Mouse (Mus musculus): ENCODE data around the gene Peli2. TPM values are rescaled to one million over a fixed set of nuclear protein-coding genes. Genes with fewer than 3 reads are reported as not detected.

Gene Peli2
- polyA plus RNA-seq, 1 experiment from 2014 or later, result 5.2 TPM

DNA sequence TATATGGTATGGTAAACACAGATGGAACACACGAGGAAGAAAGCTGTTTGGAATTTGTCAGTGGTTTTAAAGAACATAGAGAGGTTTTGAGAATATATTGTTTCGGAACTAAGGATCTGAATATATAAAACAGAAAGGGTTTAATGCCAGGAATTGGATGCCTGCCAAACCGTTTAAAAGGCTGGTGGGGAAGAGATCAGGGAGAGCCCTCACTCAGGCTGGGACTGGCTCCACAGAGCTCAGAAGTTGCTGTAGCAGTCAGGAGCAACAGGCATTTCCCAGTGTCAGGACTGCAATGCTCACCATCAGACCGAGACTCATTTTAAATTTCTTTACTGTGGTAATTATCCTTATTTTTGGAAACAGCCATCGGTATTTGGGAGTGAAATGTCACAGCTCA lies 76.2 kb downstream of the Peli2 start:
- H3K4me3 ChIP-seq, result no peak overlapping the region
- ATAC-seq (ENCODE audit: insufficient number of reproducible peaks, insufficient read depth, low FRiP score, low TSS enrichment, low read depth), result no peak
- no peaks in the 10 kb centered on the region for H3K36me3 ChIP-seq
- peaks cover 35% of the 10 kb centered on the region for H3K4me1 ChIP-seq
- 11% methylated on average over 5 of the region's 5 CpGs for WGBS
- H3K9ac ChIP-seq, result no peak overlapping the region
- H3K27ac ChIP-seq, result no peak overlapping the region; the same call in 1 of the 2 replicates
- no peak overlapping the region for H3K4me2 ChIP-seq
- no peaks in the 10 kb centered on the region for H3K9me3 ChIP-seq
- peaks cover 9% of the 10 kb centered on the region; the same call in 1 of the 2 replicates for H3K27me3 ChIP-seq

DNA sequence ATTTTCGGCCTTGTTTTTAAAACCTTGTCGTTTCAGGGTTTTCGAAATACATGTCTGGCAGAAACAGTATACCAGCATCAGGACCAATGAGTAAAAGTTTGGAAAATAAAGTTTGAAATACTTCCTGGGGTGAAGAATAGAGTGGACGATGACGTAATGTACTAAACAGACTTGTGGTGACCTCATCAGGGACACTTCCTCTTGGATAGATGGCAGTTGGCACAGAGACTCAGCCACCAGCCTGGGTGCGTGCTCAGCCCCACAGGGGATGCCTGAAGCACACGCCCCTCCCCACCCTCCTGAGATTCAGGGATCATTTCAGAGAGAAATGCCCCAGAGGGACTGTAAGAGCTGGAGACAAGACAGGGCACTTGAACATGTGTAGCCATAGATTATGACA lies 76.7 kb downstream of the Peli2 start:
- H3K36me3 ChIP-seq, result no peaks in the 10 kb centered on the region
- ATAC-seq (ENCODE audit: insufficient number of reproducible peaks, insufficient read depth, low FRiP score, low TSS enrichment, low read depth), result no peak
- peaks cover 9% of the 10 kb centered on the region; the same call in 1 of the 2 replicates for H3K27me3 ChIP-seq
- H3K4me1 ChIP-seq, result peaks cover 39% of the 10 kb centered on the region
- no peak overlapping the region; the same call in 1 of the 2 replicates for H3K27ac ChIP-seq
- 73% methylated on average over 7 of the region's 7 CpGs for WGBS
- H3K4me3 ChIP-seq, result no peak overlapping the region
- no peak overlapping the region for H3K9ac ChIP-seq
- no peaks in the 10 kb centered on the region for H3K9me3 ChIP-seq
- no peak overlapping the region for H3K4me2 ChIP-seq

DNA sequence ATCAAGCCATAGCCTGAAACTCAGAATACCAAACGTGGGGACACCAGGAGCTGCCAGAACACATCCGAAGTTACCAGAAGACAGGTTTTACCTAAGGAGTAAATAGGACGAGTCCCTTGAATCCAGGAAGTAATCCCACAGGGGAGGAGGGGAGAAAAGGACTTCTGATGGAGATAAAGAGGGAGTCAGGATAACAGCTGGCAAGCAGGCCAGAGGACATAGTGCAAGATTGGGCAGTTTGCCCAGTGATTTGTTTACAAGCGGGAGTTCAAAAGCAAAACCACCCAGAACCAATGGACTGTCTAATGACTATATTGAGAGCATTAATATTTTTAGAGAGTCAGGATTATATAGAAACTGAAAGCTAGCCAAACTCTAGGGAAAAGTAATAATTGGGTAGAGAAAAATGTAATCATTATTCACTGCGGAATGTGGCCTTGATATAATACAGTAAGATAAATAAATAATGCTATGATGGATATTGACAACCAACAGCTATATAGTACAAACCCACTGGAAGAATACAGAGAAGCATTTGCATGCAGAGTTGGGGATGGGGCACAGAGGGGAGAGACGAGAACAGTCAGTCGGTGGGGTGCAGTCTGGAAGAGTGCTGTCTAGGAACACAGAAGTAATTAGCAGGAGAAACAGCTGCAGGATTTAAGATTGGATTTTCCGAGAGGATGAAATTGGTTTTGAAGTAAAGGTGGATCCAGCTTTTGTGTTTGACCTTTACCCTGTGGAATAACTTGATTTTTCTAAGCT lies 77.7 kb downstream of the Peli2 start:
- WGBS, result 57% methylated on average over 8 of the region's 8 CpGs

DNA sequence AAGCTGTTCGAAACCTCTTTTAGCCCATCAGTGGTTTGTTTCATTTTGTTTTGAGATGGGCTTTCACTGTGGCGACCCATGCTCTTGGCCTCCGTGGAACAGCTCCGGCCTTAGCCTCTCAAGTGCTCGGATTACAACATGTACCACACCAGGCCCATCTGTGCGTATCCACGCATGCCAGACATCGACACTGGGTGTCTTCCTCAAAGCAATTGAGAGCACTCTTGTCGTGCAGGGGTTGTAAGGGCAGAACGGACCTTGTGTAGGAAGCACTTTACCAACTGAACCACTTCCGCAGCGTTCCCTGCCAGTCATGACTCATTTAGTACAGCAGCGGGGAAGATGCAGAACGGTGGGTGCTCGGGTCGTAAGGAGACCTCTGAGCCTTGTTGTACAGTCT lies 78.3 kb downstream of the Peli2 start:
- Histone ChIP-seq H3K27ac (no peak overlapping the region), H3K4me1 (peaks cover 42% of the 10 kb centered on the region), H3K36me3 (no peaks in the 10 kb centered on the region), H3K9me3 (no peaks in the 10 kb centered on the region), H3K4me3 (no peak overlapping the region), H3K27me3 (peaks cover 9% of the 10 kb centered on the region; the same call in 1 of the 2 replicates), H3K4me2 (no peak overlapping the region), H3K9ac (no peak overlapping the region)
- no peak for ATAC-seq (ENCODE audit: insufficient number of reproducible peaks, insufficient read depth, low FRiP score, low TSS enrichment, low read depth)
- WGBS, result 54% methylated on average over 16 of the region's 16 CpGs

More for the DNA sequence above, 77.7 kb downstream of the Peli2 start:
- no peak for ATAC-seq (ENCODE audit: insufficient number of reproducible peaks, insufficient read depth, low FRiP score, low TSS enrichment, low read depth)
- Histone ChIP-seq H3K27ac (no peak overlapping the region), H3K4me1 (peaks cover 45% of the 10 kb centered on the region), H3K9me3 (no peaks in the 10 kb centered on the region), H3K27me3 (peaks cover 9% of the 10 kb centered on the region; the same call in 1 of the 2 replicates), H3K4me3 (no peak overlapping the region), H3K9ac (no peak overlapping the region), H3K36me3 (no peaks in the 10 kb centered on the region), H3K4me2 (no peak overlapping the region)

DNA sequence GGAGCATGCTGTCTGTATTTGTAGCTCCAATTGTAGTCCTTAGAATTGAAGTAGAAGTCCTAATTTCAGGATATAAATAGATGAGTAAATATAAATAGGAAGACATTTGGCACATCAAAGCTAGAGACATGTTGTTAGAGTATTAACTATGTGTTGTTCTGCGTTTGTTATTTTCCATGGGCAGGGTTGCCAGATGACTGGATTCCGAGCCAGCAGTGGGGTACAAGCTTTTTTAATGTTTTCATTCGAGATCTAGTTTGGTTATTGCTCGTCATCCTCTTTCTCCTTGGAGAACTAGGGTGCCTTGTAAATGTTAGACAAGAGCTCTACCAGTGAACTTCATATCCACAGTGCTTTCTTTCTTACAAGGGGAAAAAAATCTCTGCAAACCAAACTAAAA lies 78.9 kb downstream of the Peli2 start:
- H3K4me1 ChIP-seq, result peaks cover 42% of the 10 kb centered on the region
- no peak overlapping the region for H3K4me2 ChIP-seq
- ATAC-seq (ENCODE audit: insufficient number of reproducible peaks, insufficient read depth, low FRiP score, low TSS enrichment, low read depth), result no peak
- H3K27me3 ChIP-seq, result peaks cover 9% of the 10 kb centered on the region; the same call in 1 of the 2 replicates
- no peaks in the 10 kb centered on the region for H3K36me3 ChIP-seq
- no peaks in the 10 kb centered on the region for H3K9me3 ChIP-seq
- 72% methylated on average over 4 of the region's 4 CpGs for WGBS
- no peak overlapping the region for H3K4me3 ChIP-seq
- no peak overlapping the region for H3K27ac ChIP-seq
- no peak overlapping the region for H3K9ac ChIP-seq

DNA sequence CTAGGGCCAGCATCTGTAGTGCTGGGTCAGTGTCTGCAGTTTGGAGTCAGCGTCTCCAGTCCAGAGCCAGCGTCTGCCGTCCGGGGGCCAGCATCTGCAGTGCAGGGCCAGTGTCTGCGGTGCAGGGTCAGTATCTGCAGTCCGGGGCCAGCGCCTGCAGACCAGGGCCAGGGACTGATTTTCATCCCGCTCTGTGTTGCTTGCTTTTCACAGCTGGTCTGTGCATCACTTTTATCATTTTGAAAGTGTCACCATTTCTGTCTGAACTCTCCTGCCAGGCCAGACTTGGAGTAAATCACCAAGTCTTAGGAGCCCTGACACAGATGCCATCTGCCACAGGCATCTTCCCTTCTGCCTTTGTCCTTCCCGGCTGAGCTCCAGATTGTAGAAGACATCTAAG lies 79.7 kb downstream of the Peli2 start:
- Histone ChIP-seq H3K4me2 (no peak overlapping the region), H3K4me3 (no peak overlapping the region), H3K4me1 (peaks cover 48% of the 10 kb centered on the region), H3K27ac (no peak overlapping the region), H3K27me3 (peaks cover 12% of the 10 kb centered on the region; the same call in 1 of the 2 replicates), H3K9me3 (no peaks in the 10 kb centered on the region), H3K36me3 (no peaks in the 10 kb centered on the region), H3K9ac (no peak overlapping the region)
- no peak for ATAC-seq (ENCODE audit: insufficient number of reproducible peaks, insufficient read depth, low FRiP score, low TSS enrichment, low read depth)
- WGBS, result 85% methylated on average over 9 of the region's 9 CpGs

DNA sequence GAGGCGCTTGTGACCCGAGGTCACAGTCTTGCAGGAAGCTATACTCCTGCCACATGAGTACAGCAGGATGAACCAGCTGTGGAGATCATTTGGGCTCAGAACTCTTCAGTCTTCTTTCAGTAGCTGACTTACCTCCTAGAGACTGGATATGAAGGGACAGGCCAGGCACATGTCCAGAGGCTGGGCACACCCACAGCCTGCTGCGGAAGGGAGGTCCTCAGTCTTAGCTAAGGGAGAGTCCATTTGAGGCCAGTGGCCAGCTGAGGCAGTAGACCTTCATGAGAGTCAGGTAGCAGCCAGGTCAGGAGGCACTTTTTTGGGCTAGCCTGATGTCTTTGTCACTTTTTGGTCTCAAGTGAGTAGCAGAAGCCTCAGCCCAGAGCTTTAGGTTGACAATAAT lies 80.2 kb downstream of the Peli2 start:
- no peak overlapping the region for H3K9ac ChIP-seq
- H3K36me3 ChIP-seq, result no peaks in the 10 kb centered on the region
- ATAC-seq (ENCODE audit: insufficient number of reproducible peaks, insufficient read depth, low FRiP score, low TSS enrichment, low read depth), result no peak
- no peak overlapping the region for H3K4me3 ChIP-seq
- H3K9me3 ChIP-seq, result no peaks in the 10 kb centered on the region
- no peak overlapping the region for H3K27ac ChIP-seq
- peaks cover 12% of the 10 kb centered on the region; the same call in 1 of the 2 replicates for H3K27me3 ChIP-seq
- peaks cover 53% of the 10 kb centered on the region for H3K4me1 ChIP-seq
- H3K4me2 ChIP-seq, result no peak overlapping the region
- WGBS, result 81% methylated on average over 3 of the region's 3 CpGs

DNA sequence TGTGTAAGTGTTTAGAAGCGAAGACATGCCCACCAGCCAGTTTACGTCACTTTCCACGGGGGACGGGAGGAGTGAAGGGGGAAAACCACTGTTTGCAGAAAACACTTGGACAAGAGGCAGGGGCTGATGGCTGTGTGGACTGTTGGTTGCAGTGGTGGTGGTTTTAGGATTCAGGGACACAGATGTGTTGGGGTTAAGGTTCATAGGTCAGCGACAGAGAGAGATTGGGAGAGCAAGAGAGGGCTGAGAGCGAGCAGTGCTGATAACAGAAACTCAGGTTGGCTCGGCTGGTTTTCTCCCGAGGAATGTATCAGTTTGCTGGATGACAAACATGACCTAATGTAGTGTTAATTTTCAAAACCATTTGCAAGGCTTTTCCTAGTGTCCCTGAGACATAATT lies 80.8 kb downstream of the Peli2 start:
- ATAC-seq (ENCODE audit: insufficient number of reproducible peaks, insufficient read depth, low FRiP score, low TSS enrichment, low read depth), result no peak
- 80% methylated on average over 8 of the region's 8 CpGs for WGBS

DNA sequence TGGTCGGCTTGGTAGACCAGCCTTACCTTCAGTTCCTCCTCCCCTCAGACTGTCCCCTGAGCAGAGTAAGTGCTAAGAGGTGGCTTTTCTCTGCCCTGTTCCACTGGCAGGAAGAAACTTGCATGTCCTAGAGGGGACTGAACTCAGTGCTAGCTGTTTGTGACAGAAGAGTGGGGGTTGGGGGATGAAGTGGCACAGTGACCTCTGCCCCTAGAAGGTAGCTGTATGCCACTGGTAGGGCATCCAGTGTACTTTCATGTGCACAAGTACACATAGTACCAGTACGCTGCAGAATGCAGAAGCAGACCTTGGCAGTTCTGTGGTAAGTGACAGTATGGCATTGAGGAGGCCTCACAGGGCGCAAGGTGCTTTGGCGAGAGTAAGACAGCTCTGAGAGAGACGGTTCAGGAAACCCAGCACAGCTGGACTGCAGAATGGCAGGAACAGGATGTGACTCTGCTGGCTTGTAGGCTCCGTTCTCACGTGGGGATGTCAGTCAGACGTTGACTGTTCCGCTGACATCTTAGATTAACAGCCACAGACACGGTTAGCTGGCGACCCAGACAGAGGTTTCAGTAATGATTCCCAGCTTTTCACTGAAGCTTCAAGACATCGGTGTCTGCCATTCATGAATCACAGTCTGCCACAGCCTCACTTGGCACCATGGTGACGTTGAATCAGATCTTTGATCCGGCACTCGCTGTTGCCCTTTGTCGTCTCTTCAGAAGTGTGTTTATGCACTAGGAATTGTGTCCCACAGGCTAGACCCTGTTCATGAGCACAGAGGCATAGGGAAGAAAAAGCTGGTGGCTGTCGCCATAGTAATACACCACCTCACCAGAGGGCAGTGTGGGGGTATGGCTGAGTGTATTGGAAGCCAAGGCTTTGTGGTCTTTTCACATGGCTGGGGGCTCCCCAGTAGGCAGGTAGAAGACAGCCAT lies 81.7 kb downstream of the Peli2 start:
- H3K4me1 ChIP-seq, result peaks cover 55% of the 10 kb centered on the region
- H3K27me3 ChIP-seq, result peaks cover 12% of the 10 kb centered on the region; the same call in 1 of the 2 replicates
- no peak overlapping the region for H3K4me3 ChIP-seq
- no peak overlapping the region for H3K9ac ChIP-seq
- no peaks in the 10 kb centered on the region for H3K36me3 ChIP-seq
- no peaks in the 10 kb centered on the region for H3K9me3 ChIP-seq
- no peak for ATAC-seq (ENCODE audit: insufficient number of reproducible peaks, insufficient read depth, low FRiP score, low TSS enrichment, low read depth)
- H3K4me2 ChIP-seq, result no peak overlapping the region
- no peak overlapping the region for H3K27ac ChIP-seq
- 45% methylated on average over 17 of the region's 17 CpGs for WGBS

More for the DNA sequence above, 80.8 kb downstream of the Peli2 start:
- Histone ChIP-seq H3K27ac (no peak overlapping the region), H3K4me1 (peaks cover 53% of the 10 kb centered on the region), H3K4me3 (no peak overlapping the region), H3K36me3 (no peaks in the 10 kb centered on the region), H3K9ac (no peak overlapping the region), H3K4me2 (no peak overlapping the region), H3K9me3 (no peaks in the 10 kb centered on the region), H3K27me3 (peaks cover 12% of the 10 kb centered on the region; the same call in 1 of the 2 replicates)

DNA sequence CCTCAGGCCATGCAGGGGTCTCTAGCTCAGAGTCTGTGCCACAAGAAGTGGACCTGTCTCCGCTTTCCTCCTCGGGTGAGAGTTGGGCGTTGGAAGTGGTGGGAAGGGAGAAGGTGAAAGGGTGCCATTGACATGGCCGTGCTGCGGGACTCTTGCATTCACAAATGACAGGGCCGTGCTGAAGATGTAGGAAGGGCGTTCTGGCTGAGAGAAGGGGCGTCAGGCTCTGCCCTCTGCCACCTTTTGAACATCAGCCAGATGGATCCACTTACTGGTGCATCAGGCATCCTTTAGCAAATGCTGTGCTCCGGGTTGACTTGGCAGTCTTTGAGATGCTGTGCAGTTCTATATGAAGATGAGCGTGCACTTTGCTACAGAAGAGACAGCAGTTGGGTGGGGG lies 84.4 kb downstream of the Peli2 start:
- Histone ChIP-seq H3K4me2 (no peak overlapping the region), H3K27me3 (peaks cover 8% of the 10 kb centered on the region; the same call in 1 of the 2 replicates)

DNA sequence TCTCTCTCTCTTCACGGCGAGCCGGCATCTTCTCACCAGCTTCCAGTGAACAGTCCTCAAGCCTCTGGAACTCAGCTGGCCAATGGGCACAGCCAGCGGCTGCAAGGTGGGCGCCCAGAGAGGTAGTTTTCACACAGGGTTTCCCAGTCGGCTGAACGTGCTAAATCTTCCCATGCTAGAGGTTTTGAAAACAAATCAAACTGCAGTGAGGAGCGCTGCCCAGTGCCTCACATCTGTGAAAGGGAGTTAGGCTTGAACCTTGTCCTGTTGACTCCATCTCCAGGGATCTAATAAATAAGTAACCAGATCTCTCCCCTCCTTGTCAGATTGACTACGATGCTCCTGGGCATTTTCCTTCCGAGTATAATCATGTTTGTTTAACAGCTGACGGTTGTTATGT lies 85.0 kb downstream of the Peli2 start:
- no peak for ATAC-seq (ENCODE audit: insufficient number of reproducible peaks, insufficient read depth, low FRiP score, low TSS enrichment, low read depth)

More for the DNA sequence above, 84.4 kb downstream of the Peli2 start:
- H3K4me1 ChIP-seq, result peaks cover 50% of the 10 kb centered on the region
- no peak overlapping the region for H3K27ac ChIP-seq
- no peak overlapping the region for H3K9ac ChIP-seq
- no peaks in the 10 kb centered on the region for H3K9me3 ChIP-seq
- H3K36me3 ChIP-seq, result no peaks in the 10 kb centered on the region
- 48% methylated on average over 10 of the region's 10 CpGs for WGBS
- H3K4me3 ChIP-seq, result no peak overlapping the region
- ATAC-seq (ENCODE audit: insufficient number of reproducible peaks, insufficient read depth, low FRiP score, low TSS enrichment, low read depth), result no peak

More for the DNA sequence above, 85.0 kb downstream of the Peli2 start:
- no peaks in the 10 kb centered on the region for H3K9me3 ChIP-seq
- H3K27me3 ChIP-seq, result peaks cover 4% of the 10 kb centered on the region; the same call in 1 of the 2 replicates
- 36% methylated on average over 10 of the region's 11 CpGs for WGBS
- no peak overlapping the region for H3K4me3 ChIP-seq
- H3K9ac ChIP-seq, result no peak overlapping the region
- peaks cover 48% of the 10 kb centered on the region for H3K4me1 ChIP-seq
- no peak overlapping the region for H3K4me2 ChIP-seq
- no peaks in the 10 kb centered on the region for H3K36me3 ChIP-seq
- H3K27ac ChIP-seq, result no peak overlapping the region

Measured in embryonic facial prominence, embryonic 13.5 days (tissue).